Mouse (Mus musculus): ENCODE measurements around the gene Flii. TPM values are rescaled to one million over a fixed set of nuclear protein-coding genes. Genes with fewer than 3 reads are reported as not detected.

The Flii gene
- polyA plus RNA-seq, 1 experiment = 176 TPM

- Histone ChIP-seq H3K27me3 (replicated peaks; ENCODE audit: control insufficient read depth, insufficient read depth, low read length) (no peaks in the 10 kb centered on the region), H3K36me3 (ENCODE audit: control insufficient read depth, insufficient read depth, low read length) (peaks cover 6% of the 10 kb centered on the region), H3K27ac (ENCODE audit: insufficient read depth, low read depth, low read length) (no peak overlapping the region), H3K4me1 (ENCODE audit: control insufficient read depth, insufficient read depth, low read length) (no peaks in the 10 kb centered on the region), H3K4me3 (ENCODE audit: insufficient read depth, low read depth, low read length) (no peak overlapping the region)
- DNase-seq = no peak
- 80% methylated on average over 5 of the region's 5 CpGs for WGBS
- TF ChIP-seq CTCF (conservative IDR thresholded peaks at IDR 0.05; ENCODE audit: insufficient read depth, insufficient read length, low read depth, low read length) = no peak
- TF ChIP-seq POLR2A (IDR thresholded peaks at IDR 0.05; ENCODE audit: low read depth, low read length) = no peak
Observed at GRCm38 (mm10) chr11:60715833-60716232, 11.2 kb downstream of the Flii start.

GRCm38 (mm10) chr11:60712639-60713255 lies 14.3 kb downstream of the Flii start:
- Histone ChIP-seq H3K4me3 (ENCODE audit: insufficient read depth, low read depth, low read length) (no peak overlapping the region), H3K27me3 (replicated peaks; ENCODE audit: control insufficient read depth, insufficient read depth, low read length) (no peaks in the 10 kb centered on the region), H3K36me3 (ENCODE audit: control insufficient read depth, insufficient read depth, low read length) (peaks cover 1% of the 10 kb centered on the region; the same call in 1 of the 2 replicates), H3K4me1 (ENCODE audit: control insufficient read depth, insufficient read depth, low read length) (peaks cover 6% of the 10 kb centered on the region), H3K27ac (ENCODE audit: insufficient read depth, low read depth, low read length) (no peak overlapping the region)
- DNase-seq = no peak
- WGBS = 90% methylated on average over 13 of the region's 13 CpGs
- TF ChIP-seq POLR2A (IDR thresholded peaks at IDR 0.05; ENCODE audit: low read depth, low read length) (no peak), CTCF (conservative IDR thresholded peaks at IDR 0.05; ENCODE audit: insufficient read depth, insufficient read length, low read depth, low read length) (no peak)

- no peaks in the 10 kb centered on the region for H3K27me3 ChIP-seq (replicated peaks; ENCODE audit: control insufficient read depth, insufficient read depth, low read length)
- H3K27ac ChIP-seq (ENCODE audit: insufficient read depth, low read depth, low read length) = no peak overlapping the region
- WGBS = 91% methylated on average over 18 of the region's 18 CpGs
- no peak for TF ChIP-seq CTCF (conservative IDR thresholded peaks at IDR 0.05; ENCODE audit: insufficient read depth, insufficient read length, low read depth, low read length)
- peaks cover 1% of the 10 kb centered on the region; the same call in 1 of the 2 replicates for H3K36me3 ChIP-seq (ENCODE audit: control insufficient read depth, insufficient read depth, low read length)
- DNase-seq = no peak
- peaks cover 6% of the 10 kb centered on the region for H3K4me1 ChIP-seq (ENCODE audit: control insufficient read depth, insufficient read depth, low read length)
- H3K4me3 ChIP-seq (ENCODE audit: insufficient read depth, low read depth, low read length) = no peak overlapping the region
Observed at GRCm38 (mm10) chr11:60712040-60712439, 15.0 kb downstream of the Flii start.

- peaks cover 6% of the 10 kb centered on the region for H3K4me1 ChIP-seq (ENCODE audit: control insufficient read depth, insufficient read depth, low read length)
- DNase-seq = no peak
- H3K4me3 ChIP-seq (ENCODE audit: insufficient read depth, low read depth, low read length) = no peak overlapping the region
- no peak overlapping the region for H3K27ac ChIP-seq (ENCODE audit: insufficient read depth, low read depth, low read length)
- H3K36me3 ChIP-seq (ENCODE audit: control insufficient read depth, insufficient read depth, low read length) = peaks cover 1% of the 10 kb centered on the region; the same call in 1 of the 2 replicates
- 93% methylated on average over 17 of the region's 17 CpGs for WGBS
- TF ChIP-seq CTCF (conservative IDR thresholded peaks at IDR 0.05; ENCODE audit: insufficient read depth, insufficient read length, low read depth, low read length) = no peak
- TF ChIP-seq POLR2A (IDR thresholded peaks at IDR 0.05; ENCODE audit: low read depth, low read length) = no peak
- H3K27me3 ChIP-seq (replicated peaks; ENCODE audit: control insufficient read depth, insufficient read depth, low read length) = no peaks in the 10 kb centered on the region
Observed at GRCm38 (mm10) chr11:60711218-60711617, 15.8 kb downstream of the Flii start.

GRCm38 (mm10) chr11:60709481-60710465 lies 17.3 kb downstream of the Flii start:
- H3K36me3 ChIP-seq (ENCODE audit: control insufficient read depth, insufficient read depth, low read length) = no peaks in the 10 kb centered on the region
- 84% methylated on average over 45 of the region's 45 CpGs for WGBS
- no peak for DNase-seq
- H3K27ac ChIP-seq (ENCODE audit: insufficient read depth, low read depth, low read length) = no peak overlapping the region
- H3K27me3 ChIP-seq (replicated peaks; ENCODE audit: control insufficient read depth, insufficient read depth, low read length) = no peaks in the 10 kb centered on the region
- TF ChIP-seq CTCF (conservative IDR thresholded peaks at IDR 0.05; ENCODE audit: insufficient read depth, insufficient read length, low read depth, low read length) (no peak), POLR2A (IDR thresholded peaks at IDR 0.05; ENCODE audit: low read depth, low read length) (no peak)
- no peak overlapping the region for H3K4me3 ChIP-seq (ENCODE audit: insufficient read depth, low read depth, low read length)
- H3K4me1 ChIP-seq (ENCODE audit: control insufficient read depth, insufficient read depth, low read length) = peaks cover 6% of the 10 kb centered on the region

- WGBS = 93% methylated on average over 10 of the region's 10 CpGs
- Histone ChIP-seq H3K27me3 (replicated peaks; ENCODE audit: control insufficient read depth, insufficient read depth, low read length) (no peaks in the 10 kb centered on the region), H3K4me1 (ENCODE audit: control insufficient read depth, insufficient read depth, low read length) (peaks cover 6% of the 10 kb centered on the region), H3K27ac (ENCODE audit: insufficient read depth, low read depth, low read length) (no peak overlapping the region), H3K4me3 (ENCODE audit: insufficient read depth, low read depth, low read length) (no peak overlapping the region), H3K36me3 (ENCODE audit: control insufficient read depth, insufficient read depth, low read length) (no peaks in the 10 kb centered on the region)
- no peak for DNase-seq
- TF ChIP-seq CTCF (conservative IDR thresholded peaks at IDR 0.05; ENCODE audit: insufficient read depth, insufficient read length, low read depth, low read length) (no peak), POLR2A (IDR thresholded peaks at IDR 0.05; ENCODE audit: low read depth, low read length) (no peak)
Observed at GRCm38 (mm10) chr11:60708631-60709030, 18.4 kb downstream of the Flii start.

GRCm38 (mm10) chr11:60707672-60708071 lies 19.4 kb downstream of the Flii start:
- 24% methylated on average over 3 of the region's 3 CpGs for WGBS
- peak; percentile 96 for DNase-seq
- TF ChIP-seq POLR2A (IDR thresholded peaks at IDR 0.05; ENCODE audit: low read depth, low read length) (no peak), CTCF (conservative IDR thresholded peaks at IDR 0.05; ENCODE audit: insufficient read depth, insufficient read length, low read depth, low read length) (no peak)
- Histone ChIP-seq H3K27ac (ENCODE audit: insufficient read depth, low read depth, low read length) (peak overlapping the region; percentile 58), H3K36me3 (ENCODE audit: control insufficient read depth, insufficient read depth, low read length) (no peaks in the 10 kb centered on the region), H3K4me3 (ENCODE audit: insufficient read depth, low read depth, low read length) (no peak overlapping the region), H3K27me3 (replicated peaks; ENCODE audit: control insufficient read depth, insufficient read depth, low read length) (no peaks in the 10 kb centered on the region), H3K4me1 (ENCODE audit: control insufficient read depth, insufficient read depth, low read length) (peaks cover 6% of the 10 kb centered on the region)

Data from kidney, adult 2 months (tissue).